Mouse (Mus musculus): Measurements from ENCODE around the gene Nmt2.

DNA sequence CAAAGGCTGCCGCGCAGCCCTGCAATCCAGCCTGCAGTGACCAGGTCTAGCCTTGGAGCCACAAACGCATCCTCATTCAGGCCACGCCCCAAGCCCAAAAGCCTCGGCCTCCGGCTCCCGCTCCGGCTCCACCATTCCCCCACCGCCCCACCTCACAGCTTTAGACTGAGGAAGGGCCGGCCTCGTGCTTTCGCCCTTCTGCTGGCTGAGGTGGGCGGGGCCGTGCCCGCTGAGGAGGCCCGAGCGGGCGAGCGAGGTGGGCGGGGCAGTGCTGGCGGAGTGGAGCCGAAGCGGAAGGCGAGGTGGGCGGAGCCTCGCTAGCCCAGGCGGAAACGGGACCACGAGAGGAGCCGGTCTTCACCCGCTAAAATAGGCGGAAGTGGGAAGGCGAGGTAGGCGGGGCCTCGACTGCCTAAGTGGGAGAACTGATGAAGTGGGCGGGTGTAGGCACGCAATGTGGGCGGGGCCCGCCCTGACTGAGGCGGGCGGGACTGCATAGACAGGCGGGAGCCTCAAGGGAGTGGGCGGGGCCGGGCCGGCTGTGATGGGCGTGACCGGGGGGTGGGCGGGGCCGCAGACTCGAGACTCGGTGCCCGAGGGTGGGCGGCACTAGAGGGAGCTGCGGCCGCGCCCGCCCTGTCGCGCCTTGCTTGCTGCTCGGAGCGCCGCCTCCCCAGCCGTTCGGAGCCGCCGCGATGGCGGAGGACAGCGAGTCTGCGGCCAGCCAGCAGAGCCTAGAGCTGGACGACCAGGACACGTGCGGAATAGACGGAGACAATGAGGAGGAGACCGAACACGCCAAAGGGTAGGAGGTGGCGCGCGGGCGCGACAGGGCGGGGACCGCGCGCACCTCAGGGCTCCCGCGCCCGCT is at the start of gene Nmt2:
- TF ChIP-seq POLR2A (IDR thresholded peaks at IDR 0.05; ENCODE audit: low read depth, low read length) (peak; percentile 70), CTCF (IDR thresholded peaks at IDR 0.05; ENCODE audit: extremely low read depth, insufficient read depth, insufficient read length, insufficient replicate concordance) (no peak)

Data from spleen, adult 2 months (tissue).